Mouse (Mus musculus): ENCODE measurements around the gene Maml3. TPM values are rescaled to one million over a fixed set of nuclear protein-coding genes. Genes with fewer than 3 reads are reported as not detected.

Gene Maml3
- polyA plus RNA-seq, 1 experiment from 2014 or later, result 2.6 TPM

DNA sequence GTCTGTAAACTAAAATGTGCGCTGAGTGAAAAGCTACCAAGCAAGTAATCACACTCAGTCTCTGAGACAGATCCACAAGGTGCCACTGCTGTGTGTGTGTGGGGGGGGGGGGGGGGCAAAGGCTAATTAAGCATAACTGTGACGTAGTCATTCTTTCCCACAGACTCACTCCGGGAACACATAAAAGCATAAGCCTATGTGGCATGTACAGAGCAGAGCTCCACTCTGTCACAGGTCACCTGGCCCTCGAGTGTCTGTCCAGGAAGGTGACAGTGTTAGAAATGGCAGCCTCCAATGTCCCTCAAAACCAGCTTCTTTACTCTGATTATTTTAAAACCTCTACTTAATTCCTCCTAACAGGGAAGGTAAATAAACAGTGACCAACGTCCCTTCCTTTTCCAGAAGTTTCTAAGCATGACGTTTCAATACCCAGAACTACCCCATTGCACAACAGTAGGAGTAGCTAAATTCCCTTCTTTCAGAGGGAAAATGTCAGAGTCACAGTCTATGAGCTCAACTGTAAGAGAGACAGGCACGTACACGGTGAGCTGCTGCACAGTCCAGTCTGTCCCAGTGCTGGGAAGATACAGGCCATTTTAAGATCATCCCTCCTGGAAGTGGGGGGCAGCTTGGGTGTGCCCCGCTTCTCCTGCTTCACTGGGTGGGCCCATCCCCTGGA, 93.7 kb downstream of the Maml3 start:
- Histone ChIP-seq H3K4me1 (ENCODE audit: control insufficient read depth, insufficient read depth, low read length) (peaks cover 14% of the 10 kb centered on the region; the same call in 1 of the 2 replicates), H3K9ac (ENCODE audit: low read depth, low read length) (no peak overlapping the region), H3K27me3 (ENCODE audit: control insufficient read depth, insufficient read depth, low read length) (no peaks in the 10 kb centered on the region), H3K4me3 (ENCODE audit: low read depth, low read length) (no peak overlapping the region), H3K36me3 (ENCODE audit: control insufficient read depth, insufficient read depth, low read length) (no peaks in the 10 kb centered on the region), H3K9me3 (replicated peaks; ENCODE audit: control insufficient read depth, low read length) (no peaks in the 10 kb centered on the region), H3K27ac (ENCODE audit: low read depth, low read length) (no peak overlapping the region), H3K4me2 (no peak overlapping the region)
- ATAC-seq (replicated peaks; ENCODE audit: insufficient number of reproducible peaks, low FRiP score, low TSS enrichment), result no peak
- 66% methylated on average over 9 of the region's 9 CpGs for WGBS (ENCODE audit: insufficient replicate concordance)

GRCm38 (mm10) chr3:52009321-52009720, 95.6 kb downstream of the Maml3 start:
- no peak overlapping the region for H3K9ac ChIP-seq (ENCODE audit: low read depth, low read length)
- H3K4me2 ChIP-seq, result no peak overlapping the region
- no peaks in the 10 kb centered on the region for H3K27me3 ChIP-seq (ENCODE audit: control insufficient read depth, insufficient read depth, low read length)
- H3K27ac ChIP-seq (ENCODE audit: low read depth, low read length), result no peak overlapping the region
- H3K9me3 ChIP-seq (replicated peaks; ENCODE audit: control insufficient read depth, low read length), result no peaks in the 10 kb centered on the region
- no peak for ATAC-seq (replicated peaks; ENCODE audit: insufficient number of reproducible peaks, low FRiP score, low TSS enrichment)
- H3K36me3 ChIP-seq (ENCODE audit: control insufficient read depth, insufficient read depth, low read length), result no peaks in the 10 kb centered on the region
- H3K4me3 ChIP-seq (ENCODE audit: low read depth, low read length), result no peak overlapping the region
- 25% methylated on average over 6 of the region's 6 CpGs for WGBS (ENCODE audit: insufficient replicate concordance)
- H3K4me1 ChIP-seq (ENCODE audit: control insufficient read depth, insufficient read depth, low read length), result peaks cover 14% of the 10 kb centered on the region; the same call in 1 of the 2 replicates

- H3K4me2 ChIP-seq, result peak overlapping the region; percentile 87
- no peaks in the 10 kb centered on the region for H3K9me3 ChIP-seq (replicated peaks; ENCODE audit: control insufficient read depth, low read length)
- H3K27ac ChIP-seq (ENCODE audit: low read depth, low read length), result no peak overlapping the region
- peak overlapping the region; percentile 30 for H3K9ac ChIP-seq (ENCODE audit: low read depth, low read length)
- no peaks in the 10 kb centered on the region for H3K27me3 ChIP-seq (ENCODE audit: control insufficient read depth, insufficient read depth, low read length)
- ATAC-seq (replicated peaks; ENCODE audit: insufficient number of reproducible peaks, low FRiP score, low TSS enrichment), result peak; percentile 49; the same call in 1 of the 2 replicates
- H3K36me3 ChIP-seq (ENCODE audit: control insufficient read depth, insufficient read depth, low read length), result no peaks in the 10 kb centered on the region
- 2% methylated on average over 19 of the region's 21 CpGs for WGBS (ENCODE audit: insufficient replicate concordance)
- H3K4me3 ChIP-seq (ENCODE audit: low read depth, low read length), result peak overlapping the region; percentile 50
- peaks cover 14% of the 10 kb centered on the region; the same call in 1 of the 2 replicates for H3K4me1 ChIP-seq (ENCODE audit: control insufficient read depth, insufficient read depth, low read length)
These were observed 97.1 kb downstream of the Maml3 start for GRCm38 (mm10) chr3:52007602-52008252.

DNA sequence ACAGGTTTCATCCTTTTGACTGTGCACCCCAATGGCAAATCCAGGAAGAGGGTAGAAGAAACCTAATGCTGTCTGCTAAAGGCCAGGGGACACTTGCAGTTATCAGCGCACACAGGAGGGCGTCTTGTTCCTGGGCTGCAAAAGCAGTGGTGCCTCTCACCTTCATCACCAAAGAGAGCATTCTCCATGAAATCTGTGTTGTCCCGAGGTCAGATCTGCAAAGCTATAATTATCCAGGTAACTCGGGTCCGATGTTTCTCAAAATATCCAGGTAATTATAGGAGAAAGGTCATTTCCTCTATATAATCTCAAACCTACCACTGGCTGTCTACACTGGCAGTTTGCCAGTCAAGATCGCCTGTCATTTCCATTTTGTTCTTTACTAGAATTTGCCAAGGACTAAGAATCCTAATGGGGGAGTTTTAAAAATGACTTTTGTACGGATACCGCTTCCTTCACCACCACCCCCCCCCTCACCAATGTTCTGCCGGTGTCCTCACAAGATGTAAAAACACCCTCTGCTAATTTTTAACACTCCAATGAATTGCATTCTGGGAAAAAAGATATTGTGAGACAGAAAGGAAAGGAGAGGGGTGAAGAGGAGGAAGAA, 98.0 kb downstream of the Maml3 start:
- 48% methylated on average over 9 of the region's 9 CpGs for WGBS (ENCODE audit: insufficient replicate concordance)
- ATAC-seq (replicated peaks; ENCODE audit: insufficient number of reproducible peaks, low FRiP score, low TSS enrichment), result no peak
- Histone ChIP-seq H3K4me2 (peak overlapping the region; percentile 87), H3K4me1 (ENCODE audit: control insufficient read depth, insufficient read depth, low read length) (peaks cover 14% of the 10 kb centered on the region; the same call in 1 of the 2 replicates), H3K27me3 (ENCODE audit: control insufficient read depth, insufficient read depth, low read length) (no peaks in the 10 kb centered on the region), H3K27ac (ENCODE audit: low read depth, low read length) (no peak overlapping the region), H3K4me3 (ENCODE audit: low read depth, low read length) (peak overlapping the region; percentile 50), H3K9ac (ENCODE audit: low read depth, low read length) (no peak overlapping the region), H3K36me3 (ENCODE audit: control insufficient read depth, insufficient read depth, low read length) (no peaks in the 10 kb centered on the region), H3K9me3 (replicated peaks; ENCODE audit: control insufficient read depth, low read length) (no peaks in the 10 kb centered on the region)

DNA sequence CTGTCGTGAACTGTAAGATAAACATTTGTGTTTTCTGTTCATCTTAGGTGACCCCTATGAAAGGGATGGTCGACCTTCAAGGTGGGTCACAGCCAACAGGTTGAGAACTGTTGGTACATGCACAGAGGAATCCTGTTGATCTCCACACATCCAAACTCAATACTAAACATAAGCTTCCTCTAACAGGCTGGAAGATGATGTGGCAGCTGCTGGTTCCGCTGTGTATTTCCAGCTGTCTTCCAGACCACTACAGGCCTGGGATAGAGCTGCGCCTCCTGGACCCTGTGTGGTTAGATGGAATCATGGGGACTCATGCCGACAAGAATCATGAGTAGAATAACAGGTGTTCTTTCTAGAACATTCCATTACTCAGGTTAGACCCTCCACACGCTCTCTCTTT, 101.2 kb downstream of the Maml3 start:
- peaks cover 14% of the 10 kb centered on the region; the same call in 1 of the 2 replicates for H3K4me1 ChIP-seq (ENCODE audit: control insufficient read depth, insufficient read depth, low read length)
- H3K36me3 ChIP-seq (ENCODE audit: control insufficient read depth, insufficient read depth, low read length), result no peaks in the 10 kb centered on the region
- H3K4me3 ChIP-seq (ENCODE audit: low read depth, low read length), result no peak overlapping the region
- no peak overlapping the region for H3K4me2 ChIP-seq
- H3K27ac ChIP-seq (ENCODE audit: low read depth, low read length), result no peak overlapping the region
- no peaks in the 10 kb centered on the region for H3K9me3 ChIP-seq (replicated peaks; ENCODE audit: control insufficient read depth, low read length)
- H3K27me3 ChIP-seq (ENCODE audit: control insufficient read depth, insufficient read depth, low read length), result no peaks in the 10 kb centered on the region
- no peak overlapping the region for H3K9ac ChIP-seq (ENCODE audit: low read depth, low read length)
- ATAC-seq (replicated peaks; ENCODE audit: insufficient number of reproducible peaks, low FRiP score, low TSS enrichment), result no peak
- 82% methylated on average over 6 of the region's 6 CpGs for WGBS (ENCODE audit: insufficient replicate concordance)

- Histone ChIP-seq H3K9me3 (replicated peaks; ENCODE audit: control insufficient read depth, low read length) (no peaks in the 10 kb centered on the region), H3K9ac (ENCODE audit: low read depth, low read length) (no peak overlapping the region), H3K4me3 (ENCODE audit: low read depth, low read length) (no peak overlapping the region), H3K27me3 (ENCODE audit: control insufficient read depth, insufficient read depth, low read length) (no peaks in the 10 kb centered on the region), H3K4me2 (no peak overlapping the region), H3K36me3 (ENCODE audit: control insufficient read depth, insufficient read depth, low read length) (no peaks in the 10 kb centered on the region), H3K27ac (ENCODE audit: low read depth, low read length) (no peak overlapping the region), H3K4me1 (ENCODE audit: control insufficient read depth, insufficient read depth, low read length) (peaks cover 8% of the 10 kb centered on the region; the same call in 1 of the 2 replicates)
- no peak for ATAC-seq (replicated peaks; ENCODE audit: insufficient number of reproducible peaks, low FRiP score, low TSS enrichment)
- 87% methylated on average over 9 of the region's 9 CpGs for WGBS (ENCODE audit: insufficient replicate concordance)
These were observed 103.4 kb downstream of the Maml3 start for GRCm38 (mm10) chr3:52001518-52001895.

GRCm38 (mm10) chr3:52000871-52001517, 103.9 kb downstream of the Maml3 start:
- peaks cover 5% of the 10 kb centered on the region; the same call in 1 of the 2 replicates for H3K4me1 ChIP-seq (ENCODE audit: control insufficient read depth, insufficient read depth, low read length)
- no peak overlapping the region for H3K27ac ChIP-seq (ENCODE audit: low read depth, low read length)
- H3K9me3 ChIP-seq (replicated peaks; ENCODE audit: control insufficient read depth, low read length), result no peaks in the 10 kb centered on the region
- H3K4me2 ChIP-seq, result no peak overlapping the region
- no peak overlapping the region for H3K4me3 ChIP-seq (ENCODE audit: low read depth, low read length)
- no peaks in the 10 kb centered on the region for H3K27me3 ChIP-seq (ENCODE audit: control insufficient read depth, insufficient read depth, low read length)
- H3K9ac ChIP-seq (ENCODE audit: low read depth, low read length), result no peak overlapping the region
- 85% methylated on average over 10 of the region's 10 CpGs for WGBS (ENCODE audit: insufficient replicate concordance)
- H3K36me3 ChIP-seq (ENCODE audit: control insufficient read depth, insufficient read depth, low read length), result no peaks in the 10 kb centered on the region
- ATAC-seq (replicated peaks; ENCODE audit: insufficient number of reproducible peaks, low FRiP score, low TSS enrichment), result no peak

- H3K4me2 ChIP-seq, result no peak overlapping the region
- WGBS (ENCODE audit: insufficient replicate concordance), result 85% methylated on average over 21 of the region's 21 CpGs
These were observed 105.0 kb downstream of the Maml3 start for GRCm38 (mm10) chr3:51999671-52000437.

More at GRCm38 (mm10) chr3:51999671-52000437, 105.0 kb downstream of the Maml3 start:
- H3K4me3 ChIP-seq (ENCODE audit: low read depth, low read length), result no peak overlapping the region
- no peak for ATAC-seq (replicated peaks; ENCODE audit: insufficient number of reproducible peaks, low FRiP score, low TSS enrichment)
- H3K9me3 ChIP-seq (replicated peaks; ENCODE audit: control insufficient read depth, low read length), result no peaks in the 10 kb centered on the region
- peaks cover 5% of the 10 kb centered on the region; the same call in 1 of the 2 replicates for H3K4me1 ChIP-seq (ENCODE audit: control insufficient read depth, insufficient read depth, low read length)
- no peak overlapping the region for H3K27ac ChIP-seq (ENCODE audit: low read depth, low read length)
- H3K36me3 ChIP-seq (ENCODE audit: control insufficient read depth, insufficient read depth, low read length), result no peaks in the 10 kb centered on the region
- no peak overlapping the region for H3K9ac ChIP-seq (ENCODE audit: low read depth, low read length)
- no peaks in the 10 kb centered on the region for H3K27me3 ChIP-seq (ENCODE audit: control insufficient read depth, insufficient read depth, low read length)
